Mouse (Mus musculus) embryonic facial prominence, embryonic 12.5 days (tissue): ENCODE results near the gene Spsb4. TPM values are rescaled to one million over a fixed set of nuclear protein-coding genes. Genes with fewer than 3 reads are reported as not detected.

ENCODE experiments used
- ATAC-seq: fragments of 200-750 bp; cut with Nextera tagmentation; 2 replicates; pipeline ENCODE4 v1.8.0; 2017; ENCODE audit not compliant: insufficient number of reproducible peaks, insufficient read depth, low FRiP score, low TSS enrichment
- H3K27ac ChIP-seq: fragments of 300-500 bp; sonication (generic); 2 replicates; pipeline ENCODE4 v1.5.1; 2016; ENCODE audit warnings: mild to moderate bottlenecking
- H3K27me3 ChIP-seq: fragments of 300-500 bp; sonication (generic); 2 replicates; pipeline ENCODE4 v1.6.1; 2016; ENCODE audit warnings: mild to moderate bottlenecking, moderate library complexity
- H3K36me3 ChIP-seq: fragments of 300-500 bp; sonication (generic); 2 replicates; pipeline ENCODE4 v1.6.1; 2016; ENCODE audit warnings: mild to moderate bottlenecking
- H3K4me1 ChIP-seq: fragments of 300-500 bp; sonication (generic); 2 replicates; pipeline ENCODE4 v1.6.1; 2016
- H3K4me2 ChIP-seq: fragments of 300-500 bp; sonication (generic); replicated peaks from 2 replicates; pipeline ENCODE4 v1.6.1; 2016; ENCODE audit warnings: mild to moderate bottlenecking, moderate library complexity
- H3K4me3 ChIP-seq: fragments of 300-500 bp; sonication (generic); 2 replicates; pipeline ENCODE4 v1.5.1; 2016; ENCODE audit warnings: mild to moderate bottlenecking
- H3K9ac ChIP-seq: fragments of 300-500 bp; sonication (generic); 2 replicates; pipeline ENCODE4 v1.6.1; 2016; ENCODE audit warnings: mild to moderate bottlenecking, moderate library complexity
- H3K9me3 ChIP-seq: fragments of 300-500 bp; sonication (generic); 2 replicates; pipeline ENCODE4 v1.6.1; 2016; ENCODE audit warnings: mild to moderate bottlenecking, moderate library complexity
- WGBS: fragments of 180-500 bp; shearing (Covaris S2); methylation state at CpG from one replicate; pipeline ENCODE4 v1.1.7; 2016; 5-methylcytosine and 5-hydroxymethylcytosine counted together
- polyA plus RNA-seq: library from polyadenylated mRNA; unstranded; fragments of >200 nt; fragmentation: Nextera tagmentation; extraction: Ambion mirVana; gene quantifications from 2 replicates; pipeline ENCODE4 v1.2.1, GENCODE M21; 2016

Spsb4 gene
- 35.2 and 36.8 TPM in 2 replicates for polyA plus RNA-seq

GRCm38 (mm10) chr9:97018677-97019147 is at the start of gene Spsb4:
Gene Spsb4 (minus strand): TSS chr9:97018843.
- H3K9me3 ChIP-seq: no peaks in the 10 kb centered on the region
- no peaks in the 10 kb centered on the region for H3K36me3 ChIP-seq
- no peaks in the 10 kb centered on the region; the same call in 1 of the 2 replicates for H3K27me3 ChIP-seq
- peak within 1 kb of the TSS; percentile 58 for H3K4me3 ChIP-seq
- H3K4me1 ChIP-seq: peaks cover 10% of the 10 kb centered on the region; the same call in 1 of the 2 replicates
- 0% methylated on average over 34 of the region's 47 CpGs for WGBS
- peak within 1 kb of the TSS; percentile 87 for H3K27ac ChIP-seq
- H3K9ac ChIP-seq: peak within 1 kb of the TSS; percentile 72
- peak within 1 kb of the TSS; percentile 83 for H3K4me2 ChIP-seq
- peak; percentile 95 for ATAC-seq

- Histone ChIP-seq H3K4me1 (no peaks in the 10 kb centered on the region), H3K27me3 (no peaks in the 10 kb centered on the region), H3K4me2 (no peak overlapping the region), H3K4me3 (no peak overlapping the region), H3K27ac (no peak overlapping the region), H3K9ac (no peak overlapping the region), H3K36me3 (no peaks in the 10 kb centered on the region), H3K9me3 (no peaks in the 10 kb centered on the region)
- ATAC-seq: no peak
- 79% methylated on average over 6 of the region's 6 CpGs for WGBS
These were observed 49.1 kb upstream of the Spsb4 start for GRCm38 (mm10) chr9:97067761-97068160.

- Histone ChIP-seq H3K36me3 (no peaks in the 10 kb centered on the region), H3K4me2 (no peak overlapping the region), H3K27me3 (no peaks in the 10 kb centered on the region), H3K9ac (no peak overlapping the region), H3K4me1 (no peaks in the 10 kb centered on the region), H3K4me3 (no peak overlapping the region), H3K9me3 (no peaks in the 10 kb centered on the region), H3K27ac (no peak overlapping the region)
- 73% methylated on average over 4 of the region's 4 CpGs for WGBS
- ATAC-seq: no peak
These were observed 47.2 kb upstream of the Spsb4 start for GRCm38 (mm10) chr9:97065885-97066284.

DNA sequence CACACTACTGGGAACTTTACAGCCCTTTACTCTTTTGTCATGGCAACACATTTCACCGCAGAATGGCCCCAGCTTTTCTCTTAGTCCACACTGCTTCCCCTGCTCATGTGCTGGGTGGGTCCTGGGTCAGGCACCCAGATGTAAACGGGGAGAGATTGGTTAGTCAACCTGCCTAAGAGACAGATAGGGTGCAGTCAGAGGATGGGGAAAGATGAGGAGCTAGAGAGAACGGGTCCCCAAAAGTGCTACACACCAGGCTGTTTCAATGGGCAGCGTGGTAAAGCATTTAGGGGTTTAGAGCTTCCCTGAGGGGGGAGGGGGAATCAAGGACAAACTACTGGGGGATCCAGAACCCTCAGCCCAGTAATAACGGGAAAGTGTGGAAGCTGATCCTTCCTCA is 46.6 kb upstream of the Spsb4 start:
- WGBS: 71% methylated on average over 5 of the region's 5 CpGs
- Histone ChIP-seq H3K27me3 (no peaks in the 10 kb centered on the region), H3K9me3 (no peaks in the 10 kb centered on the region), H3K4me2 (no peak overlapping the region), H3K36me3 (no peaks in the 10 kb centered on the region), H3K4me1 (no peaks in the 10 kb centered on the region), H3K27ac (no peak overlapping the region), H3K4me3 (no peak overlapping the region), H3K9ac (no peak overlapping the region)
- no peak for ATAC-seq

DNA sequence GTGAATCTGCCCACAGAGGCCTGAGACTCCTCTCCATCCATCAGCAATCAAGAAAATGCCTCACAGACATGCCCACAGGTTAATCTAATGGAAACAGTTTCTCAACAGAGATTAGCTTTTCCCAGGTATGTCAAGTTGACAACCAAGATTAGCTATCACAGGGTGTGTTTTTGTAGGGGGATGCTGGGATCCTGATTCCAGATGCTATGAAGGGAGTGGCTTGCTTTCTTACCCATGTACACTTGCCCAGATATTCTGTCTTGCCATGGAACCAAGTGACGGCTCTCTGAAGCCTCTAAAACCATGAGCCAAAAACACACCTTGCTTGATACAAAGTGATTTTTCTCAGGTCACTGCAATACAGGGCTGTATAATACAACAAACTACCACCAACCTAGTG is 45.5 kb upstream of the Spsb4 start:
- Histone ChIP-seq H3K4me3 (no peak overlapping the region), H3K9ac (no peak overlapping the region), H3K27me3 (no peaks in the 10 kb centered on the region), H3K27ac (no peak overlapping the region), H3K4me1 (no peaks in the 10 kb centered on the region), H3K9me3 (no peaks in the 10 kb centered on the region), H3K36me3 (no peaks in the 10 kb centered on the region), H3K4me2 (no peak overlapping the region)
- ATAC-seq: no peak
- 94% methylated on average over 1 of the region's 1 CpGs for WGBS

GRCm38 (mm10) chr9:97061696-97062095 is 43.1 kb upstream of the Spsb4 start:
- H3K4me2 ChIP-seq: no peak overlapping the region
- no peaks in the 10 kb centered on the region for H3K27me3 ChIP-seq
- H3K4me1 ChIP-seq: peaks cover 3% of the 10 kb centered on the region
- no peak overlapping the region for H3K4me3 ChIP-seq
- ATAC-seq: no peak
- H3K9me3 ChIP-seq: no peaks in the 10 kb centered on the region
- H3K36me3 ChIP-seq: no peaks in the 10 kb centered on the region
- H3K9ac ChIP-seq: no peak overlapping the region
- WGBS: 96% methylated on average over 9 of the region's 9 CpGs
- no peak overlapping the region for H3K27ac ChIP-seq

- no peak for ATAC-seq
- 0 out of 2 replicates have a peak overlapping the region, but pooled peaks have one; percentile 5 for H3K4me3 ChIP-seq
- H3K9me3 ChIP-seq: no peaks in the 10 kb centered on the region
- peak overlapping the region; percentile 43 for H3K4me2 ChIP-seq
- H3K36me3 ChIP-seq: no peaks in the 10 kb centered on the region
- peak overlapping the region; percentile 46; the same call in 1 of the 2 replicates for H3K27ac ChIP-seq
- H3K27me3 ChIP-seq: no peaks in the 10 kb centered on the region
- WGBS: 26% methylated on average over 18 of the region's 18 CpGs
- H3K9ac ChIP-seq: no peak overlapping the region
- peaks cover 13% of the 10 kb centered on the region for H3K4me1 ChIP-seq
These were observed 38.1 kb upstream of the Spsb4 start for GRCm38 (mm10) chr9:97056541-97057338.

GRCm38 (mm10) chr9:97055906-97056305 is 37.3 kb upstream of the Spsb4 start:
- peak overlapping the region; percentile 46; the same call in 1 of the 2 replicates for H3K27ac ChIP-seq
- no peaks in the 10 kb centered on the region for H3K9me3 ChIP-seq
- 56% methylated on average over 14 of the region's 14 CpGs for WGBS
- no peaks in the 10 kb centered on the region for H3K36me3 ChIP-seq
- ATAC-seq: peak; percentile 24; the same call in 1 of the 2 replicates
- no peak overlapping the region for H3K9ac ChIP-seq
- no peak overlapping the region for H3K4me3 ChIP-seq
- H3K4me1 ChIP-seq: peaks cover 18% of the 10 kb centered on the region
- H3K4me2 ChIP-seq: no peak overlapping the region
- no peaks in the 10 kb centered on the region for H3K27me3 ChIP-seq

GRCm38 (mm10) chr9:97051176-97051575 is 32.5 kb upstream of the Spsb4 start:
- Histone ChIP-seq H3K4me3 (no peak overlapping the region), H3K36me3 (no peaks in the 10 kb centered on the region), H3K9ac (no peak overlapping the region), H3K27ac (no peak overlapping the region; the same call in 1 of the 2 replicates), H3K9me3 (no peaks in the 10 kb centered on the region; the same call in 1 of the 2 replicates), H3K4me2 (no peak overlapping the region), H3K27me3 (no peaks in the 10 kb centered on the region), H3K4me1 (peaks cover 11% of the 10 kb centered on the region)
- 23% methylated on average over 8 of the region's 8 CpGs for WGBS
- ATAC-seq: peak; percentile 54; the same call in 1 of the 2 replicates

DNA sequence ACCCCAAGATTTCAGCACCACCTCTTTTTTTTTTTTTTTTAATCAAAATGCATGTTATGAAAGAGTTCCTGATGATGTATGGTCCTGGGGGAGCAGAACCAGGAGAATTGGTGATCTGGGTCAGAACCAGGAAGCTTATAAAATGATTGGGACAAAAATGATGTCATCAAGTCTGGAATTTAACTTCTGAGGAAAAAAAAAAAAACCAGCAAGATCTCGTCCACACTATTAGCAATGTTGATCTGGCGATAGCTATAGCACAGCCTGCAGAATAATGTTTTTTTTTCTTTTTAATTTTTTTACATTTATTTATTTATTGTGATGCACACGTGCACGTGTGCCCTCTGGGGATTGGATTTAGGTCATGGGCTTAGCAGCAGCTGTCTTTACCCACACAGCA is 27.6 kb upstream of the Spsb4 start:
- Histone ChIP-seq H3K36me3 (no peaks in the 10 kb centered on the region), H3K4me3 (no peak overlapping the region), H3K9ac (no peak overlapping the region), H3K9me3 (no peaks in the 10 kb centered on the region; the same call in 1 of the 2 replicates), H3K27ac (no peak overlapping the region), H3K4me2 (no peak overlapping the region), H3K27me3 (no peaks in the 10 kb centered on the region), H3K4me1 (peaks cover 4% of the 10 kb centered on the region)
- ATAC-seq: no peak
- WGBS: 87% methylated on average over 4 of the region's 4 CpGs

DNA sequence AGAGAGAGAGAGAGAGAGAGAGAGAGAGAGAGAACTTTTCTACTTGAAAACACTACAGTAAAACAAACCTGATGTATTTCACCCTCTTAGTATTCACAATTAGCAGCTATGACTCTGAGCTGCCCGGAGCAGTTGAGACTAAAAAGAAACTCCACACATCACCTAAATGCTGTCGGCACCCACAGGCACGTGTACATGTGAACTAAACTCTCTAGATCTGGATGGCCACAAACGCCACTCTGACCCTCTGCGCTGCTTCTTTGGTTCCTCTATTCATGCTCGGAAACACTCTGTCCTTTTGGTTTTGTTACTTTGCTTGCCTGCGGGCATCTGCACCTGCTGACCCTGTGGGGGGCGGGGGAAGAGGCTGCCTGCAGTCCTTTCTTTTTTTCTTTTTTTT is 23.0 kb upstream of the Spsb4 start:
- Histone ChIP-seq H3K4me3 (no peak overlapping the region), H3K36me3 (no peaks in the 10 kb centered on the region), H3K4me1 (no peaks in the 10 kb centered on the region), H3K27me3 (no peaks in the 10 kb centered on the region), H3K4me2 (no peak overlapping the region), H3K9me3 (no peaks in the 10 kb centered on the region), H3K27ac (no peak overlapping the region), H3K9ac (no peak overlapping the region)
- 73% methylated on average over 8 of the region's 8 CpGs for WGBS
- no peak for ATAC-seq

GRCm38 (mm10) chr9:97038010-97038409 is 19.4 kb upstream of the Spsb4 start:
- WGBS: 89% methylated on average over 3 of the region's 3 CpGs
- no peaks in the 10 kb centered on the region for H3K4me1 ChIP-seq
- no peak overlapping the region for H3K4me3 ChIP-seq
- H3K36me3 ChIP-seq: no peaks in the 10 kb centered on the region
- H3K4me2 ChIP-seq: no peak overlapping the region
- ATAC-seq: no peak
- no peak overlapping the region for H3K9ac ChIP-seq
- H3K27me3 ChIP-seq: no peaks in the 10 kb centered on the region
- H3K9me3 ChIP-seq: no peaks in the 10 kb centered on the region
- no peak overlapping the region for H3K27ac ChIP-seq
